Mouse (Mus musculus) CH12.LX (cell line): ENCODE results near the gene Ilf2. TPM values are rescaled to one million over a fixed set of nuclear protein-coding genes. Genes with fewer than 3 reads are reported as not detected.

Experiments used
- DNase-seq: peaks from one replicate; pipeline ENCODE4 v3.0.0-alpha.2; 2013; ENCODE audit errors: extremely low read depth
- H3K27ac ChIP-seq: 2 replicates; pipeline ENCODE4 v1.5.1; 2012; ENCODE audit warnings: low read depth, mild to moderate bottlenecking, control low read depth, moderate library complexity; ENCODE audit not compliant: insufficient read depth
- H3K27me3 ChIP-seq: replicated peaks from 2 replicates; pipeline ENCODE3; 2012; ENCODE audit warnings: inconsistent platforms
- H3K36me3 ChIP-seq, 2 experiments: replicated peaks in 1 of 2; 2 replicates each; pipeline versions ENCODE3 to v1.6.1; 2012; ENCODE audit warnings: inconsistent platforms in 1 of 2, low read length in 1 of 2, mild to moderate bottlenecking in 1 of 2, mixed read lengths in 1 of 2, moderate library complexity in 1 of 2; ENCODE audit not compliant: control insufficient read depth in 1 of 2, insufficient read depth in 1 of 2
- H3K4me1 ChIP-seq, 2 experiments: 2 replicates each; pipeline ENCODE4 v1.6.1; 2012; ENCODE audit warnings: inconsistent platforms in 1 of 2, moderate library complexity in 1 of 2; ENCODE audit not compliant: insufficient read depth in 2 of 2, control insufficient read depth in 1 of 2
- H3K4me2 ChIP-seq: 2 replicates; pipeline ENCODE4 v1.6.1; 2012; ENCODE audit warnings: low read depth, mild to moderate bottlenecking, control low read depth; ENCODE audit not compliant: poor library complexity, insufficient read depth, severe bottlenecking
- H3K4me3 ChIP-seq, 3 experiments: fragments of 150-350 bp in 1 of 3; sonication (generic) in 1 of 3; replicated peaks in 1 of 3; 2 replicates each; pipeline versions ENCODE3 to v1.5.1; 2011 to 2012; ENCODE audit warnings: low read depth in 2 of 3, low read length in 2 of 3, mild to moderate bottlenecking in 2 of 3, moderate library complexity in 2 of 3, control low read depth in 1 of 3, improper control_type of control experiment in 1 of 3, inconsistent platforms in 1 of 3, mixed read lengths in 1 of 3; ENCODE audit not compliant: poor library complexity in 1 of 3
- H3K79me2 ChIP-seq: replicated peaks from 2 replicates; pipeline ENCODE4 v1.6.1; 2012; ENCODE audit warnings: mild to moderate bottlenecking, moderate library complexity; ENCODE audit not compliant: control insufficient read depth, poor library complexity, insufficient read depth, severe bottlenecking; ENCODE audit errors: extremely low read depth
- H3K9ac ChIP-seq: 2 replicates; pipeline ENCODE4 v1.6.1; 2012; ENCODE audit warnings: low read depth, mild to moderate bottlenecking, control low read depth, moderate library complexity; ENCODE audit not compliant: insufficient read depth
- H3K9me3 ChIP-seq: replicated peaks from 2 replicates; pipeline ENCODE3; 2012; ENCODE audit warnings: low read length, inconsistent platforms, mixed read lengths
- BHLHE40 ChIP-seq: IDR thresholded peaks from 2 replicates; pipeline ENCODE4 v1.6.1; 2011; ENCODE audit warnings: mild to moderate bottlenecking, low read depth, low read length, improper control_type of control experiment
- CHD2 ChIP-seq: IDR thresholded peaks from 2 replicates; pipeline ENCODE4 v1.6.1; 2011; ENCODE audit warnings: low read length, improper control_type of control experiment
- CTCF ChIP-seq, 2 experiments: IDR thresholded peaks in 1 of 2; conservative IDR thresholded peaks in 1 of 2; 2 replicates each; pipeline ENCODE4 v1.5.1; 2011 to 2012; ENCODE audit warnings: low read depth in 2 of 2, low read length in 2 of 2, improper control_type of control experiment in 1 of 2, inconsistent platforms in 1 of 2, mild to moderate bottlenecking in 1 of 2, moderate library complexity in 1 of 2
- E2F4 ChIP-seq: IDR thresholded peaks from 2 replicates; pipeline ENCODE4 v1.6.1; 2011; ENCODE audit warnings: low read depth, low read length, improper control_type of control experiment; ENCODE audit not compliant: insufficient replicate concordance
- ELF1 ChIP-seq: IDR thresholded peaks from 2 replicates; pipeline ENCODE4 v1.6.1; 2014; ENCODE audit warnings: low read depth, mild to moderate bottlenecking, inconsistent platforms, low read length, improper control_type of control experiment
- EP300 ChIP-seq: IDR thresholded peaks from 2 replicates; pipeline ENCODE4 v1.6.1; 2011; ENCODE audit warnings: low read length, improper control_type of control experiment
- ETS1 ChIP-seq: conservative IDR thresholded peaks from 2 replicates; pipeline ENCODE4 v1.6.1; 2012; ENCODE audit warnings: low read depth, mild to moderate bottlenecking, inconsistent platforms, low read length, improper control_type of control experiment, moderate library complexity
- HCFC1 ChIP-seq: IDR thresholded peaks from 2 replicates; pipeline ENCODE4 v1.6.1; 2012; ENCODE audit warnings: low read depth, mild to moderate bottlenecking, inconsistent platforms, low read length, improper control_type of control experiment
- IRF4 ChIP-seq: IDR thresholded peaks from 2 replicates; pipeline ENCODE4 v1.6.1; 2014; ENCODE audit warnings: low read depth, mild to moderate bottlenecking, inconsistent platforms, low read length, improper control_type of control experiment
- JUN ChIP-seq: IDR thresholded peaks from 2 replicates; pipeline ENCODE4 v1.6.1; 2011; ENCODE audit warnings: low read depth, mild to moderate bottlenecking, low read length, improper control_type of control experiment, moderate library complexity; ENCODE audit not compliant: insufficient read depth
- JUND ChIP-seq: conservative IDR thresholded peaks from 2 replicates; pipeline ENCODE4 v1.6.1; 2011; ENCODE audit warnings: low read depth, low read length, improper control_type of control experiment
- KAT2A ChIP-seq: IDR thresholded peaks from 2 replicates; pipeline ENCODE4 v1.6.1; 2012; ENCODE audit warnings: low read length, improper control_type of control experiment, inconsistent platforms; ENCODE audit not compliant: insufficient replicate concordance
- MAX ChIP-seq: IDR thresholded peaks from 2 replicates; pipeline ENCODE4 v1.6.1; 2011; ENCODE audit warnings: low read length, improper control_type of control experiment
- MAZ ChIP-seq: IDR thresholded peaks from 2 replicates; pipeline ENCODE4 v1.6.1; 2012; ENCODE audit warnings: low read depth, mild to moderate bottlenecking, inconsistent platforms, low read length, improper control_type of control experiment, moderate library complexity
- MEF2A ChIP-seq: IDR thresholded peaks from 2 replicates; pipeline ENCODE4 v1.6.1; 2014; ENCODE audit warnings: low read depth, mild to moderate bottlenecking, inconsistent platforms, low read length, improper control_type of control experiment, borderline replicate concordance
- NELFE ChIP-seq: IDR thresholded peaks from 2 replicates; pipeline ENCODE4 v1.6.1; 2011; ENCODE audit warnings: low read depth, low read length, improper control_type of control experiment
- PAX5 ChIP-seq: IDR thresholded peaks from 2 replicates; pipeline ENCODE4 v1.6.1; 2012; ENCODE audit warnings: low read length, inconsistent platforms, mixed read lengths
- RAD21 ChIP-seq: IDR thresholded peaks from 2 replicates; pipeline ENCODE4 v1.6.1; 2011; ENCODE audit warnings: low read depth, mild to moderate bottlenecking, low read length, improper control_type of control experiment, moderate library complexity
- RCOR1 ChIP-seq: conservative IDR thresholded peaks from 2 replicates; pipeline ENCODE4 v1.6.1; 2012; ENCODE audit warnings: low read depth, mild to moderate bottlenecking, inconsistent platforms, low read length, improper control_type of control experiment
- SMC3 ChIP-seq: IDR thresholded peaks from 2 replicates; pipeline ENCODE4 v1.6.1; 2011; ENCODE audit warnings: low read depth, low read length, improper control_type of control experiment
- TBP ChIP-seq: conservative IDR thresholded peaks from 2 replicates; pipeline ENCODE4 v1.6.1; 2011; ENCODE audit warnings: low read depth, low read length, improper control_type of control experiment
- TCF12 ChIP-seq: IDR thresholded peaks from 2 replicates; pipeline ENCODE4 v1.6.1; 2014; ENCODE audit warnings: low read depth, mild to moderate bottlenecking, inconsistent platforms, low read length, improper control_type of control experiment
- USF1 ChIP-seq: IDR thresholded peaks from 2 replicates; pipeline ENCODE4 v1.6.1; 2014; ENCODE audit warnings: low read depth, mild to moderate bottlenecking, inconsistent platforms, low read length, improper control_type of control experiment
- USF2 ChIP-seq: conservative IDR thresholded peaks from 2 replicates; pipeline ENCODE4 v1.6.1; 2011; ENCODE audit warnings: low read depth, low read length, improper control_type of control experiment
- ZKSCAN1 ChIP-seq: IDR thresholded peaks from 2 replicates; pipeline ENCODE4 v1.6.1; 2012; ENCODE audit warnings: low read depth, inconsistent platforms, low read length, improper control_type of control experiment, borderline replicate concordance
- dilution Hi-C: fragments of 300-500 bp; cut with MboI; formaldehyde crosslinking; loops from 2 replicates; pipeline ENCODE4 v1.14.3; 2020; ENCODE audit warnings: low sequenced_read_pairs; ENCODE audit not compliant: extremely low pct_unique_long_range_greater_than_20kb, extremely low pct_ligation_motif_present
- in situ Hi-C: fragments of 300-500 bp; cut with MboI; formaldehyde crosslinking; loops from 3 replicates; pipeline ENCODE4 v1.14.3; 2019; ENCODE audit warnings: low sequenced_read_pairs, low pct_ligation_motif_present, low pct_unique_long_range_greater_than_20kb, mixed read lengths
- polyA plus RNA-seq: library from polyadenylated mRNA; unstranded; fragments of >175 nt; gene quantifications from 2 replicates; pipeline ENCODE4 v1.2.1, GENCODE M21; 2012; ENCODE audit warnings: low read depth; ENCODE audit not compliant: insufficient read length
- total RNA-seq, 2 experiments: library from RNA; depleted of rRNA; stranded (reverse); fragments of 300-350 nt in 1 of 2; fragments of >200 nt in 1 of 2; gene quantifications; 2 replicates each; pipeline ENCODE4 v1.2.3; 2012 to 2014

Ilf2 gene
- total and polyA plus RNA-seq, 3 experiments = 120 to 197 (median 182) TPM

- H3K27me3 ChIP-seq = no peaks in the 10 kb centered on the region
- no peak overlapping the region for H3K9ac ChIP-seq
- dilution Hi-C loops = no loop called here
- H3K27ac ChIP-seq = no peak overlapping the region
- H3K4me3 ChIP-seq = no peak overlapping the region
- peaks cover 9 to 18% of the 10 kb centered on the region in 2 experiments; a peak in 2 of 4 replicates for H3K4me1 ChIP-seq
- H3K9me3 ChIP-seq = no peaks in the 10 kb centered on the region
- in situ Hi-C loops = no loop called here
- TF ChIP-seq EP300 = no peak
- no peak for TF ChIP-seq KAT2A
- TF ChIP-seq RAD21 = no peak
- TF ChIP-seq NELFE = no peak
- TF ChIP-seq E2F4 = no peak
- no peak for TF ChIP-seq MAX
- no peak for TF ChIP-seq JUND
- TF ChIP-seq BHLHE40 = no peak
- TF ChIP-seq USF2 = no peak
- TF ChIP-seq JUN = no peak
- no peak for TF ChIP-seq SMC3
- H3K4me2 ChIP-seq = no peak overlapping the region
- peaks cover 10% of the 10 kb centered on the region for H3K79me2 ChIP-seq
- peaks cover 2 to 20% of the 10 kb centered on the region in 2 experiments for H3K36me3 ChIP-seq
- DNase-seq = no peak
Observed at GRCm38 (mm10) chr3:90512948-90513642, 37.2 kb downstream of the Ilf2 start.

- in situ Hi-C loops = no loop called here
- Histone ChIP-seq H3K4me1 (peaks cover 9 to 18% of the 10 kb centered on the region in 2 experiments; a peak in 2 of 4 replicates), H3K79me2 (peaks cover under 1% of the 10 kb centered on the region; the same call in 1 of the 2 replicates), H3K27ac (no peak within 1 kb of the TSS), H3K36me3 (peaks cover 2 to 21% of the 10 kb centered on the region in 2 experiments), H3K27me3 (no peaks in the 10 kb centered on the region), H3K4me2 (peak within 1 kb of the TSS; percentile 82), H3K9ac (peak within 1 kb of the TSS; percentile 78), H3K4me3 (peak within 1 kb of the TSS; percentile 62 to 67 (median 66)), H3K9me3 (no peaks in the 10 kb centered on the region)
- dilution Hi-C loops = no loop called here
- 0 out of 2 replicates have a peak, but pooled peaks have one; percentile 14 for TF ChIP-seq HCFC1
- TF ChIP-seq PAX5 = no peak
- TF ChIP-seq NELFE = no peak
- 0 out of 2 replicates have a peak, but pooled peaks have one; percentile 29 for TF ChIP-seq MAZ
- TF ChIP-seq RCOR1 = no peak
- TF ChIP-seq JUN = no peak
- TF ChIP-seq BHLHE40 = no peak
- no peak for TF ChIP-seq ETS1
- TF ChIP-seq USF2 = no peak
- TF ChIP-seq JUND = no peak
- TF ChIP-seq MAX = 0 out of 2 replicates have a peak, but pooled peaks have one; percentile 28
- TF ChIP-seq TCF12 = no peak
- TF ChIP-seq E2F4 = no peak
- no peak for TF ChIP-seq USF1
- TF ChIP-seq RAD21 = no peak; the same call in 1 of the 2 replicates
- TF ChIP-seq CTCF (conservative IDR thresholded peaks at IDR 0.05 in 1 of 2, IDR thresholded peaks at IDR 0.05 in 1 of 2; ENCODE audit: low read depth in 2 of 2, low read length in 2 of 2) = peak in 1 of 2 experiments; percentile 44; a peak in 2 of 4 replicates
- TF ChIP-seq ZKSCAN1 = no peak
- no peak for TF ChIP-seq TBP
- TF ChIP-seq CHD2 = no peak
- TF ChIP-seq IRF4 = peak; percentile 72
- peak; percentile 54; the same call in 1 of the 2 replicates for TF ChIP-seq MEF2A
- no peak for TF ChIP-seq SMC3
- peak; percentile 32; the same call in 1 of the 2 replicates for TF ChIP-seq ELF1
- DNase-seq = no peak
Observed at GRCm38 (mm10) chr3:90513796-90514590, 38.1 kb downstream of the Ilf2 start, which contains the start of the genes S100a1 and S100a13. TSS of gene S100a1 (minus strand) at chr3:90514392. TSS of gene S100a13 (plus strand) at chr3:90514435.
